Mouse (Mus musculus): ENCODE results near the gene Nkain2.

DNA sequence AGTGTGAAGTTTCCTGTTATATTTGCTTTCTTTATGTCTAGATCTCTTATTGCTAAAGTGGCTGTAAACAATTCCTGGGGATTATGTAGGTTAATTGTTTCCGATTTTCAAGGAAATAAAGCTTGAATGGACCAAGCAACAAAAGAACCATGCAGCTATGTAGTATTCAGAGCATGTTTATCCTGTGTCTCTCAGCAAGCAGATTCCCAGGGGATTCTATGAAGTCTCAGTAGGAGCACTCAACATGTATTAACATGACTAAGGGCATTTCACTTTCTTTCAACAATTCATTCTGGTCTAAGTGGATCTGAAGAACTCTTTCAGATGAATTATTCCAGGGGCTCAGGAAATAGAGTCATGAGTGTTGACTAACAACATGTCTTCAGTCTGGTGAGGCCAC is 1244.2 kb downstream of the Nkain2 start:
- TF ChIP-seq CTCF (IDR thresholded peaks at IDR 0.05; ENCODE audit: control insufficient read depth, insufficient read depth, insufficient read length) (no peak), USF1 (IDR thresholded peaks at IDR 0.05; ENCODE audit: low read depth) (no peak), FOSL1 (IDR thresholded peaks at IDR 0.05; ENCODE audit: insufficient read depth, low read length, poor library complexity, severe bottlenecking) (no peak), MAX (IDR thresholded peaks at IDR 0.05) (no peak)

Data from C2C12 (cell line).